Mouse (Mus musculus): ENCODE data around the gene Podxl2. TPM values are rescaled to one million over a fixed set of nuclear protein-coding genes. Genes with fewer than 3 reads are reported as not detected.

The Podxl2 gene
- total RNA-seq, 2 experiments from 2014 or later = 0.92 TPM; not detected in 1

- no peak for ATAC-seq (replicated peaks; ENCODE audit: poor library complexity)
Measured at GRCm38 (mm10) chr6:88847571-88847970, 27.3 kb downstream of the Podxl2 start.

- no peak for ATAC-seq (replicated peaks; ENCODE audit: poor library complexity)
Measured at GRCm38 (mm10) chr6:88844901-88845565, 29.8 kb downstream of the Podxl2 start.

DNA sequence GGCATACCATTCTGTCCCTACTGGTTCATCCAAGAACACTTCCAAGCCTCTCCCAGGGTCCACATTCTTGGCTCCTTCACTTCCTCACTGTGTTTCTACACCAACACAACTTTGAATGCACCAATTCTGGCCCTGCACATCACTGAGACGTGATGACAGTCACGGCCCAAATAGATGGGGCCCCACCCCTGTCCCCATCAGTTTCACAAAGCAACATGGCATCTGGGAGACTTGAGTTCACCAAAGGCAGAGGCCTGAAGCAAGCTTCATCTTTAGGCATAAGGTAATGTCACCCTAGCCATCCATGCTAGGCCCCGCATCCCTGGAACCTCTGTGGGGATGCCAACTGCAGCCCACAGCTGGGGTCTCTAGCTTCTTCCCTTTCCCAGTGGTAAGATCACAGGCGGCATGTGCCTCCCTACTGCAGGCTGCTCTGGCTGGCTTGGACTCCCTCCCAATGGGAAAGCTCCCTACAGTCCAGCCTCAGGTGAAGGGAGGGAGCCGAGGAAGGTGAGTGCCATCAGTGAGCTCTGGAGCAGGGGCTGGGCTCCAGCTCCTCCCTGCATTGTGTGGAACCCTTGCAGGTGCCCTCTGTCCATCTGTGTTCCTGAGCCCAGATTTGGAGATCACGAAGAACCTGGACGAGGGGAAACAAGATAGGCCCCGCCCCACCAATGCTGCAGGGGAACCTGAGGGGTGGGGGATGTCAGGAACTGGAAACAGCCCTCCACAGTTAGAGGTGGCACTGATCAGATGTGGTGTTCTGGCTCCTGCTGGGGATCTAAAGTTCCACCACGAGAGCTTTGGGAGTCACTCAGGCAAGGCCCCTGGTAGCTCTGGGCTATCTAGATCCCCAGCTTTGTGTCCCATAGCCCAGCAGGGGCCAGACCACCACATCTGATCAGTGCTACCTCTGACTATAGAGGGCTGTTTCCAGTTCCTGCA lies 30.8 kb downstream of the Podxl2 start:
- ATAC-seq (replicated peaks; ENCODE audit: poor library complexity) = no peak

- no peak for ATAC-seq (replicated peaks; ENCODE audit: poor library complexity)
Measured at GRCm38 (mm10) chr6:88843241-88843640, 31.6 kb downstream of the Podxl2 start.

- ATAC-seq (replicated peaks; ENCODE audit: poor library complexity) = no peak
Measured at GRCm38 (mm10) chr6:88842731-88843151, 32.1 kb downstream of the Podxl2 start.

- peak; percentile 77 for ATAC-seq (replicated peaks; ENCODE audit: poor library complexity)
Measured at GRCm38 (mm10) chr6:88841781-88842689, 32.8 kb downstream of the Podxl2 start, which contains the start of gene Abtb1. Gene Abtb1 (minus strand): TSS chr6:88841984.

DNA sequence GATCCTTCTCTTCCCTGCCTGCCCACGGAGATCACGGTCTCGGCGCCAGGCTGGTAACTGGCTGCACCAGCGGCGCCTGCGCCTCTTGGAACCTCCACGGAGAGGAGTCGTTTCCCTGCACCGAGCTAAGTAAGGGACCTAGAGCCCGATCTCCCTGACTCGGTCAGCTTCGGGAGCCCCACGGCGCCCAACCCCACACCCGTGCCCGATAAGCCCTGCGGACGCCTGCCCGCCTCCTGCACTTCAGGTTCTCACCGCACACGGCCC lies 33.4 kb downstream of the Podxl2 start:
- ATAC-seq (replicated peaks; ENCODE audit: poor library complexity) = no peak; the same call in 1 of the 2 replicates

DNA sequence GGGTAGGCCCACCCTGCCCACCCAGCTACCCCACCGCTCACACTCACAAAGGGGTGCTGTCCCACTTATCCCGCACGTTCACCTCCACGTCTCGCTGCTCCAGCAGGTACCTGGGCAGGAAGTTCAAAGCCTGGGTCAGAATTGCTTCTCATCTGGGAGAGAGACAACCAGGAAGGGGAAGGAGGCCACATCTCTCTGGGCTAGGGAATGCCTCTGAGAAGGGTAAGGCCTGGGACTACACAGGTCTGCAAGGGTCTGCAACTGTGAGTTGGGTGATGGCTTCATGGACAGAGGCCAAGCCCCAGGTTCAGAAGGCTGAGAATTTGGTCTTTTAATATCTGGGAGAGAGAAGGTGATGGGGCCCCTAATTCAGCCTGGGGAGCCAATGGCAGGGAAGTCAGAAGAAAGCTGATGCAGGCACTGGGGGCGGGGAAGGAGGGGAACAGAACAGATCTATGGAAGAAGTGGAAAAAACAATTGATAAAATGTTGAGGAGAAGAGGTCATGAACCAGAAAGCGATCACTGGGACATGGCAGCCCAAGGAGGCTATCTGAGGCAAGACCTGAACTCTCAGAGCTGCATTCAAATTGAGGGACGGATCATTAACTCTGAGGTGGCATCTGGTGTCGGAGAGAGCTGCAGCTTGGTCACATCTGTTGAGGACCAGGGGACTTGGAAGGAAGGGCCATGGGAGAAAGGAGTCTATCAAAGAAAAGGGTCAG lies 33.9 kb downstream of the Podxl2 start:
- ATAC-seq (replicated peaks; ENCODE audit: poor library complexity) = no peak

DNA sequence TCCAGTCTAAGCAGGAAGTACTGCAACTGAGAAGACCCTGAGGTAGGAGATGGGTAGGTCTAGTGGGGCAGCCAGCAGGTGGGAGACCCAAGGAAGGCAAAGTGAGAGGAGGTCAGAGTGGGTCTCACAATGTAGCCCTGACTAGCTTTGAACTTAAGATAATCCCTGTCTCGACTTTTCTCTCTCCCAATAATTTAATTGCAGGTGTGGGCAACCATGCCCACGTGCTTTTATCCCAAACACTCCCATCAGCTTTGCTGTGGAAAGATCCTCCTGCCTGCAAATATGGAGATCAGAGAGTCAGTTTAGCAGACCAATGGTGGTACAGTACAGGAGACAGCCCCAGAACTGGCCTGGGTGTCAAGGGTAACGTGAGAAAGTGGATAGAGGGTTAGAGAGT lies 34.6 kb downstream of the Podxl2 start:
- no peak for ATAC-seq (replicated peaks; ENCODE audit: poor library complexity)

- ATAC-seq (replicated peaks; ENCODE audit: poor library complexity) = no peak
Measured at GRCm38 (mm10) chr6:88839135-88839970, 35.5 kb downstream of the Podxl2 start.

GRCm38 (mm10) chr6:88838613-88839012 lies 36.2 kb downstream of the Podxl2 start:
- no peak for ATAC-seq (replicated peaks; ENCODE audit: poor library complexity)

DNA sequence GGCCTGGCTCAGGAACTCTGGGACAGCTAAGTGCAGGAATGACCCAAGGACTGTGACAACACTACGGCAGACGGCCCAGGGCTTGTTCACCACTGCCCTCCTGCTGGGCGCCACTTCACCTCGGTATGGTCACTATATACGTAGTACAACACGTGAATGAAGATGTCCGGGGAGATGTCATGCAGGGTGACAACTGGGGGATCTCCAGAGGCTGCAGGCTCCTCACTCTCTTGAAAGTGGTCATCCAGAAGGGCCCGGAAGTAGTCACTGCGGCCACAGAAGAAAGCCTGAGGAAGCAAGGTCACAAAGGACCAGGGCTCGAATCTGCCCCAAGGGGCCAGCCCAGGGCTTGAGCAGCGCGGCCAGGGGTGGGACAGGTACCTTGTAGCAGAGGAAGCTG lies 36.8 kb downstream of the Podxl2 start:
- no peak for ATAC-seq (replicated peaks; ENCODE audit: poor library complexity)

DNA sequence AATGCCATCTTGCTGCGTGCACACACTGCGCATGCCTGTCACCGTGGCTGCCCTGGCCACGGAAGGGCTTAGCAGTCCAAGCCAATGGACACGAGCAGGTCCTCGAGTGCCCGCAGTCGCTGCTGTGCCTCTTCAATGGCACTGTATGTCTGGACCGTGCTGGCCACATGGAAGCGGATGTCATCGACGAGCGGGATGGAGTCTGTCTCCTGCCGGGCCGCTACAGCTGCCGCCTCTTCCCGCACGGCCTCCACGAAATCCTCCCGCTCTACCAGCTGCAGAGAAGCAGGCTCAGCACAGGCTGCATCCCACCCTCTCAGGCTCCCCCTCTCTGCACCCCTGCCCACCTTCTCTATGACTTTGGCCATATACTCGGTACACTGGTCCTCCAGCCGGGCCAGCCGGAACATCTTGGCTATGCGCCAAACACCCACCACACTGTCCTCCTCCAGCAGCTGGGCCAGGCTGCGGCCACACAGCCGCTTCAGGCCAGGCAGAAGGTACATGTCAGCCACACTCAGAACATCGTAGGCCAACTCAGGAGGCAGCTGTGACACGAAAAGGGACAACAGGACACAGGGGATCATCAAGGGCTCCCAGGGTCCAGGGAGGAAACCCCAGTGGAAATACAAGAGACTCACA lies 38.5 kb downstream of the Podxl2 start:
- ATAC-seq (replicated peaks; ENCODE audit: poor library complexity) = no peak

GRCm38 (mm10) chr6:88835047-88835446 lies 39.8 kb downstream of the Podxl2 start:
- peak; percentile 58 for ATAC-seq (replicated peaks; ENCODE audit: poor library complexity)

GRCm38 (mm10) chr6:88833340-88834140 lies 41.3 kb downstream of the Podxl2 start:
- peak; percentile 21; the same call in 1 of the 2 replicates for ATAC-seq (replicated peaks; ENCODE audit: poor library complexity)

DNA sequence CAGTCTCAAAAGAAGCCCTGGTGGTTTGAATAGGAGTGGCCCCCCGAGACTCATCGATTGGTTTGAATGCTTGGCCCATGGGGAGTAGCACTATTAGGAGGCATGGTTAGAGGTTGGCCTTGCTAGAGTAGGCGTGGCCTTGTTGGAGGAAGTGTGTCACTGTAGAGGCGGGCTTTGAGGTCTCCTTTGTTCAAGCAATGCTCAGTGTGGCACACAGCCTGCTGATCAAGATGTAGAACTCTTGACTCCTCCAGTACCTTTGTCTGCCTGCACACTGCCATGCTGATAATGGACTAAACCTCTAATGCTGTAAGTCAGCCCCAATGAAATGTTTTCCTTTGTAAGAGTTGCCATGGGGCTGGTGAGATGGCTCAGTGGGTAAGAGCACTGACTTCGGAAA lies 42.2 kb downstream of the Podxl2 start:
- ATAC-seq (replicated peaks; ENCODE audit: poor library complexity) = peak; percentile 10

DNA sequence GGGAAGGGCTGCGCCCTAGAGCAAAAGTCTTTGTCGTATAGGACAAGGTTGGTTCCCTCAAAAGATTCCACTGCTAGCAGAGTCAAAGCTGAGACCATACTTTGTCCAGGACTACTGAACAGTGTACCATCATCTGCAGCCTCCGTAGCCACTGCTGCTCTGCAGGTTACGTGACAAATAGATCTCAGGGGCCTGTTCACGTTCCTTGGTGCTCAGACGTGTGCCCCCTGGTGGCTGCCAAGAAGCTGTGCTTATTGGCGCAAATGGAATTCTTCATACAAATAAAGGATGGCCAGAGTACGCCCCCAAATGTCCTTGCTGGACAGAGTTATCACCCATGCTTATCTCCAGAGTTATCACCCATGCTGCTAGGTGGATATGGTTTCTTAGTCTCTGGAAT lies 43.4 kb downstream of the Podxl2 start:
- peak; percentile 43 for ATAC-seq (replicated peaks; ENCODE audit: poor library complexity)

- no peak for ATAC-seq (replicated peaks; ENCODE audit: poor library complexity)
Measured at GRCm38 (mm10) chr6:88830112-88830702, 44.6 kb downstream of the Podxl2 start.

Measured in megakaryocyte progenitor cell, adult 5-6 weeks (primary cell).